Mouse (Mus musculus): ENCODE measurements at regions not wholly inside any gene's neighbourhood (a gene's known extent, or its start where the extent isn't known, plus 50 kb on each side); places are given as distances from the start of the nearest gene placed in this dataset.

- no peak for DNase-seq (ENCODE audit: low read depth in 1 of 2, low spot score in 2 of 2)
These were observed 117.7 kb downstream of the Pah start for GRCm38 (mm10) chr10:87639339-87639738.

GRCm38 (mm10) chr10:87649091-87649490 lies 127.5 kb downstream of the Pah start:
- DNase-seq (ENCODE audit: low read depth in 1 of 2, low spot score in 2 of 2): no peak

GRCm38 (mm10) chr10:87652139-87652740 lies 130.6 kb downstream of the Pah start:
- DNase-seq (ENCODE audit: low read depth in 1 of 2, low spot score in 2 of 2): no peak

GRCm38 (mm10) chr10:87654112-87654511 lies 132.5 kb downstream of the Pah start:
- no peak for DNase-seq (ENCODE audit: low read depth in 1 of 2, low spot score in 2 of 2)

GRCm38 (mm10) chr10:87666020-87666718 lies 144.6 kb downstream of the Pah start:
- DNase-seq (ENCODE audit: low read depth in 1 of 2, low spot score in 2 of 2): no peak

- DNase-seq (ENCODE audit: low read depth in 1 of 2, low spot score in 2 of 2): no peak
These were observed 145.3 kb downstream of the Pah start for GRCm38 (mm10) chr10:87666719-87667387.

- no peak for DNase-seq (ENCODE audit: low read depth in 1 of 2, low spot score in 2 of 2)
These were observed 146.1 kb downstream of the Pah start for GRCm38 (mm10) chr10:87667651-87668140.

- peak; percentile 31 to 33 for DNase-seq (ENCODE audit: low read depth in 1 of 2, low spot score in 2 of 2)
These were observed 153.3 kb downstream of the Pah start for GRCm38 (mm10) chr10:87674740-87675420.

GRCm38 (mm10) chr10:87676041-87676672 lies 154.6 kb downstream of the Pah start:
- no peak for DNase-seq (ENCODE audit: low read depth in 1 of 2, low spot score in 2 of 2)

GRCm38 (mm10) chr10:87678984-87679383 lies 157.4 kb downstream of the Pah start:
- no peak for DNase-seq (ENCODE audit: low read depth in 1 of 2, low spot score in 2 of 2)

- no peak for DNase-seq (ENCODE audit: low read depth in 1 of 2, low spot score in 2 of 2)
These were observed 164.7 kb downstream of the Pah start for GRCm38 (mm10) chr10:87686311-87686710.

- DNase-seq (ENCODE audit: low read depth in 1 of 2, low spot score in 2 of 2): no peak
These were observed 165.2 kb downstream of the Pah start for GRCm38 (mm10) chr10:87686785-87687184.

GRCm38 (mm10) chr10:87687844-87688243 lies 166.2 kb downstream of the Pah start:
- no peak for DNase-seq (ENCODE audit: low read depth in 1 of 2, low spot score in 2 of 2)

GRCm38 (mm10) chr10:87690831-87691230 lies 167.2 kb upstream of the Igf1 start:
- DNase-seq (ENCODE audit: low read depth in 1 of 2, low spot score in 2 of 2): no peak

- DNase-seq (ENCODE audit: low read depth in 1 of 2, low spot score in 2 of 2): no peak
These were observed 161.6 kb upstream of the Igf1 start for GRCm38 (mm10) chr10:87696485-87696884.

GRCm38 (mm10) chr10:87711209-87711608 lies 146.9 kb upstream of the Igf1 start:
- no peak for DNase-seq (ENCODE audit: low read depth in 1 of 2, low spot score in 2 of 2)

GRCm38 (mm10) chr10:87711798-87712197 lies 146.3 kb upstream of the Igf1 start:
- DNase-seq (ENCODE audit: low read depth in 1 of 2, low spot score in 2 of 2): no peak

- no peak for DNase-seq (ENCODE audit: low read depth in 1 of 2, low spot score in 2 of 2)
These were observed 142.0 kb upstream of the Igf1 start for GRCm38 (mm10) chr10:87715874-87716600.

- DNase-seq (ENCODE audit: low read depth in 1 of 2, low spot score in 2 of 2): no peak
These were observed 140.9 kb upstream of the Igf1 start for GRCm38 (mm10) chr10:87717156-87717555.

GRCm38 (mm10) chr10:87718491-87718890 lies 139.6 kb upstream of the Igf1 start:
- no peak for DNase-seq (ENCODE audit: low read depth in 1 of 2, low spot score in 2 of 2)

All from monocyte, adult 2 months (primary cell).